Comparison of ENCODE assay signal across 9 mouse cellular contexts in genomic region chr11:98265039-98265438, GRCm38 (mm10).
DNase-seq lines count a peak whose midpoint lies in the region; ATAC-seq and TF ChIP-seq lines count a peak whose summit lies in the region.
"Had no signal": no experiment of that assay in that cellular context is flagged by ENCODE, and none has a peak within 500 bp of the region (broad histone marks: within the 10 kb centered on the region; RNA-seq: fewer than 3 reads in every experiment).

No protein-coding gene starts in this region.

- TF ChIP-seq POLR2A in thymus, adult 2 months (IDR thresholded peaks at IDR 0.05; ENCODE audit: control insufficient read depth, extremely low read depth, insufficient read depth, low read length, poor library complexity): no peak

- H3K27ac ChIP-seq in thymus, adult 2 months (ENCODE audit: control insufficient read depth, insufficient read depth, low read length): no peak overlapping the region
- H3K27ac ChIP-seq: heart, embryonic 13.5 days had no signal

- intact Hi-C loops in left cerebral cortex, postnatal 4 days (cut with DNase I): loop anchor here (1.0 kb wide), 1 partner anchor 80 kb away; no protein-coding TSS in a partner anchor

- no peak overlapping the region for H3K4me3 ChIP-seq in thymus, adult 2 months (ENCODE audit: control insufficient read depth, insufficient read depth, low read length)
- H3K4me3 ChIP-seq: heart, embryonic 13.5 days had no signal

- no peaks in the 10 kb centered on the region for H3K27me3 ChIP-seq in thymus, adult 2 months (ENCODE audit: control insufficient read depth, insufficient read depth, low read length)
- H3K27me3 ChIP-seq: heart, embryonic 13.5 days had no signal

- ATAC-seq in neutrophil, adult 5-6 weeks (ENCODE audit: extremely low read depth, insufficient number of reproducible peaks, low FRiP score, poor library complexity, severe bottlenecking): 0 out of 2 replicates have a peak, but pooled peaks have one; percentile 19

- no peaks in the 10 kb centered on the region for H3K4me1 ChIP-seq in thymus, adult 2 months (replicated peaks; ENCODE audit: control insufficient read depth, insufficient read depth, low read length)

- peaks cover 23% of the 10 kb centered on the region for H3K36me3 ChIP-seq in thymus, adult 2 months (ENCODE audit: control insufficient read depth, insufficient read depth, low read length)

- DNase-seq in 3T3-L1 (ENCODE audit: low read depth, low spot score) (peak; percentile 89), R1 (ENCODE audit: low read depth, low spot score) (peak; percentile 82)
- DNase-seq in cerebellum, postnatal 14 days: peak; percentile 96 to 97
- peak; percentile 84 to 92 for DNase-seq in frontal cortex, postnatal 25 days (ENCODE audit: low spot score in 2 of 2)
- DNase-seq in hindlimb bud, embryonic 11.5 days (ENCODE audit: extremely low spot score, low read depth, low spot score): peak; percentile 66
- peak; percentile 85 for DNase-seq in left cerebral cortex, postnatal 4 days
- peak; percentile 74 for DNase-seq in thymus, adult 2 months

- 27% methylated on average over 2 of the region's 2 CpGs for WGBS in thymus, adult 2 months

- TF ChIP-seq CTCF in thymus, adult 2 months (IDR thresholded peaks at IDR 0.05; ENCODE audit: borderline replicate concordance, control insufficient read depth, extremely low read depth, insufficient read depth, low read length, poor library complexity): no peak
